Mouse (Mus musculus): ENCODE data around the gene Cacnb2.

- TF ChIP-seq CTCF (IDR thresholded peaks at IDR 0.05; ENCODE audit: insufficient read depth, low read depth, low read length) (no peak), POLR2A (IDR thresholded peaks at IDR 0.05; ENCODE audit: insufficient read depth, low read depth, low read length) (no peak)
These were observed 107.4 kb downstream of the Cacnb2 start for GRCm38 (mm10) chr2:14710247-14710646.

Measured in olfactory bulb, adult 2 months (tissue).